Mouse (Mus musculus) testis, adult 2 months (tissue): ENCODE measurements around the gene Asb4. TPM values are rescaled to one million over a fixed set of nuclear protein-coding genes. Genes with fewer than 3 reads are reported as not detected.

ENCODE experiments used
- H3K27ac ChIP-seq: fragments of 200-500 bp; 2 replicates; pipeline ENCODE4 v1.5.1; 2012; ENCODE audit warnings: low read depth, low read length; ENCODE audit not compliant: control insufficient read depth, insufficient read depth
- H3K27me3 ChIP-seq: fragments of 200-500 bp; 2 replicates; pipeline ENCODE4 v1.6.1; 2012; ENCODE audit warnings: mild to moderate bottlenecking, low read length, moderate library complexity; ENCODE audit not compliant: control insufficient read depth, insufficient read depth
- H3K36me3 ChIP-seq: fragments of 200-500 bp; 2 replicates; pipeline ENCODE4 v1.6.1; 2012; ENCODE audit warnings: mild to moderate bottlenecking, low read length; ENCODE audit not compliant: control insufficient read depth, insufficient read depth
- H3K4me1 ChIP-seq: fragments of 200-500 bp; 2 replicates; pipeline ENCODE4 v1.6.1; 2012; ENCODE audit warnings: low read length; ENCODE audit not compliant: control insufficient read depth, insufficient read depth
- H3K4me3 ChIP-seq: fragments of 200-500 bp; 2 replicates; pipeline ENCODE4 v1.5.1; 2012; ENCODE audit warnings: low read depth, mild to moderate bottlenecking, low read length, moderate library complexity, mixed read lengths; ENCODE audit not compliant: control insufficient read depth
- CTCF ChIP-seq: fragments of 200-500 bp; IDR thresholded peaks from 2 replicates; pipeline ENCODE4 v1.5.1; 2012; ENCODE audit warnings: low read depth, mild to moderate bottlenecking, inconsistent platforms, low read length, moderate library complexity; ENCODE audit not compliant: control insufficient read depth, insufficient read depth, insufficient replicate concordance
- POLR2A ChIP-seq: fragments of 200-500 bp; IDR thresholded peaks from 2 replicates; pipeline ENCODE4 v1.6.1; 2012; ENCODE audit warnings: low read depth, mild to moderate bottlenecking, inconsistent platforms, low read length, moderate library complexity; ENCODE audit not compliant: control insufficient read depth
- polyA plus RNA-seq: library from polyadenylated mRNA; depleted of rRNA; stranded (reverse); fragments of >200 nt; gene quantifications from 2 replicates; pipeline ENCODE4 v1.2.3, GENCODE M21; 2012

Gene Asb4
- polyA plus RNA-seq, 1 experiment = 36.5 TPM

DNA sequence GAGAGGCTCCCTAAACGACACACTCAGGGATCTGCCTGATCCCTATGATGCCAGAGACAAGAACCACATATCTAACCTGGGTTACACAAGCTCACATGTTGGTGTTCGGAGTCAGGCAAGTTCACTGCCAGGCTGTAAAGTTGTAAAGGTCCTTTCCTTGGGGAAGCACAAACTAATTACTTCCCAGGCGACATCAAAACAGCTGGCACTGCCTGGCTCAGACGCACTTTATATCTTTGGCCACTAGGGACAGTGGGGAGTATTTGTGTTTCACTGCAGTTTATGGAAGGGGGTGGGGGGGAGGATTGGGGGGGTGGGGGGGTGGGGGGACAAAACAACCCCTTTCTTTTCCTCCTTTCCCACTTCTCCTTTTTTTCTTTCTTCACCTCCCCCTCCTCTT lies 54.6 kb downstream of the Asb4 start:
- TF ChIP-seq POLR2A (no peak), CTCF (no peak)
- Histone ChIP-seq H3K27ac (no peak overlapping the region), H3K27me3 (no peaks in the 10 kb centered on the region), H3K36me3 (no peaks in the 10 kb centered on the region), H3K4me1 (no peaks in the 10 kb centered on the region), H3K4me3 (no peak overlapping the region)

DNA sequence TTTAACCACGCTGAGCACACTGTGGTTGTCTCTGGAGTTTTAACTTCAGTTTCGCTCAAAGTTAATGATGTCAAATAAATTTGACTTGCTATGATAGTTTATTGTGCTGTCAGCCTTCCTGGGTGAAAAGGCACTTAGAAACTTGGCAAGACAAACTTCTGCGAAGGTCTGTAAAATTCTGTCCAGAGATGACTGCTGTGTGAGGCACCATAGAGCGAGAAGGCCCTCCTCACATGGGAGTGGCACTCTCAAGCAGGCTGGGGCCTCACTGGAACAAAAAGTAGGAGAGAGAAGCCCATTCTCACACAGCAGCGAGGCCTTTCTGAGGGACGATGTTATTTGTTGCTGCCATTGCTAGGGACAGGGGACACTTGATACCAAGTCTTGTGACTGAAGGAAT lies 58.0 kb downstream of the Asb4 start:
- no peak for TF ChIP-seq CTCF
- no peak for TF ChIP-seq POLR2A
- H3K4me3 ChIP-seq = no peak overlapping the region

GRCm38 (mm10) chr6:5442316-5443085 lies 59.3 kb downstream of the Asb4 start:
- Histone ChIP-seq H3K27me3 (no peaks in the 10 kb centered on the region), H3K4me3 (no peak overlapping the region), H3K36me3 (no peaks in the 10 kb centered on the region), H3K4me1 (no peaks in the 10 kb centered on the region; the same call in 1 of the 2 replicates), H3K27ac (peak overlapping the region; percentile 68)
- TF ChIP-seq CTCF (no peak), POLR2A (no peak)

More for the DNA sequence above, 58.0 kb downstream of the Asb4 start:
- Histone ChIP-seq H3K36me3 (no peaks in the 10 kb centered on the region), H3K27ac (no peak overlapping the region), H3K4me1 (no peaks in the 10 kb centered on the region), H3K27me3 (no peaks in the 10 kb centered on the region)

- H3K4me3 ChIP-seq = no peak overlapping the region
- no peaks in the 10 kb centered on the region; the same call in 1 of the 2 replicates for H3K4me1 ChIP-seq
- H3K36me3 ChIP-seq = no peaks in the 10 kb centered on the region
- no peaks in the 10 kb centered on the region for H3K27me3 ChIP-seq
- TF ChIP-seq CTCF (no peak), POLR2A (no peak)
- H3K27ac ChIP-seq = peak overlapping the region; percentile 50; the same call in 1 of the 2 replicates
These were observed 60.1 kb downstream of the Asb4 start for GRCm38 (mm10) chr6:5443104-5443863.

DNA sequence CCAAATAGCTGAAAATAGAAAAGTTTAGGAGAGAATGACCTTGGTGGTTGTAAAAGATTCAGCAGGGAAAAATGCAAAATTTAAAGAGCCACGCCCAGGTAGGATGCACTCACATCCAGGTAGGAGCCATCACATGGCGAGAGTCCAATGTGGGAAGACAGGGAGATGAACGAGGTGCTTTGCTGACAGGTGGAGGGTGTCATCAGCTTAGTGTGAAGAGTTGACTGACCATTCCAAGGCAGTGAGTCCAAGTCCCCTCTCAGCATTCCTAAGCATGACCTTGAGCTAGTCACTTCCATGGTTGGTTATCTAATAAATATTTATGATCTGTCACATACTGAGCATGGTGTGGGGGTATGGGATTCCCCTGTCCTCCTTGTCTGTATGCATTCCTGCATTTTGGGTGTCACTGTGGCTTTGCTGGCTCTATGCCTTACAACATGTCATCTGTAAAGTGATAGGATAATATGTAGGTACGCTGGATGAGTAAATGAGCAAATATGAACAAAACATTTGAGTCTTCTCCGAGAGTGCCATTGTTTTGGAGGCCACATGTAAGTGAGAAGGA lies 61.2 kb downstream of the Asb4 start:
- no peak overlapping the region for H3K27ac ChIP-seq
- no peaks in the 10 kb centered on the region; the same call in 1 of the 2 replicates for H3K4me1 ChIP-seq
- H3K4me3 ChIP-seq = no peak overlapping the region
- no peaks in the 10 kb centered on the region for H3K36me3 ChIP-seq
- TF ChIP-seq POLR2A (no peak), CTCF (no peak)
- H3K27me3 ChIP-seq = no peaks in the 10 kb centered on the region

- no peaks in the 10 kb centered on the region; the same call in 1 of the 2 replicates for H3K4me1 ChIP-seq
- no peak overlapping the region for H3K4me3 ChIP-seq
- H3K27me3 ChIP-seq = no peaks in the 10 kb centered on the region
- no peak for TF ChIP-seq CTCF
- no peak for TF ChIP-seq POLR2A
- no peaks in the 10 kb centered on the region for H3K36me3 ChIP-seq
- no peak overlapping the region for H3K27ac ChIP-seq
These were observed 63.8 kb downstream of the Asb4 start for GRCm38 (mm10) chr6:5447013-5447412.

DNA sequence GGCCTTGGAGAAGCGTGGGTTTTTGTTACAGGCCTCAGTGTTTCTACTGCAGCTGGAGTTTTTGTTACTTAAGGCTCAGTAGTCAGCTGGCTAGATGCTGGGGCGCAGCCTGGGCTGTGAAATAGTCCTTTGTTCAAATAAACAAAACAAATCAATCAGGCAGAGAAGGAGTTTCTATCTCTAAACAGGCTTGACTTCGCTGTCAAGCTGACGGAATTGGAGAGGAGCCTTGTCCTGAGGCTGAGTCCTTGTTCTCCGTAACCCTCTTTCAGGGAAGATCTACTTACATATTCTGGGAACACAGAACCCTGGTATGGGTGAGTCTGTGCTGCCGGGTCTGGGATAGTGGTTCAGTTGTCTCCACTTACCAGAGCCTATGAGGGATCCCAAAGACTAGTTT lies 64.4 kb downstream of the Asb4 start:
- Histone ChIP-seq H3K4me3 (no peak overlapping the region), H3K27ac (peak overlapping the region; percentile 10), H3K27me3 (no peaks in the 10 kb centered on the region), H3K4me1 (no peaks in the 10 kb centered on the region; the same call in 1 of the 2 replicates), H3K36me3 (no peaks in the 10 kb centered on the region)
- TF ChIP-seq CTCF = no peak
- TF ChIP-seq POLR2A = no peak
